Mouse (Mus musculus) lung, embryonic 15.5 days (tissue): Measurements from ENCODE around the gene Asrgl1. TPM values are rescaled to one million over a fixed set of nuclear protein-coding genes. Genes with fewer than 3 reads are reported as not detected.
A peak's percentile ranks its signal among the peaks of the same experiment; 100 is the strongest.

ENCODE experiments used
- ATAC-seq: fragments of 200-750 bp; cut with Nextera tagmentation; 2 replicates; pipeline ENCODE4 v1.8.0; 2017; ENCODE audit warnings: moderate number of reproducible peaks, borderline replicate concordance; ENCODE audit not compliant: low FRiP score, low TSS enrichment; ENCODE audit errors: extremely low read depth
- H3K27ac ChIP-seq: fragments of 300-500 bp; sonication (generic); 2 replicates; pipeline ENCODE4 v1.5.1; 2015; ENCODE audit warnings: moderate library complexity, mild to moderate bottlenecking, inconsistent platforms
- H3K27me3 ChIP-seq: fragments of 300-500 bp; sonication (generic); 2 replicates; pipeline ENCODE4 v1.6.1; 2015; ENCODE audit warnings: inconsistent platforms
- H3K36me3 ChIP-seq: fragments of 300-500 bp; sonication (generic); 2 replicates; pipeline ENCODE4 v1.6.1; 2015; ENCODE audit warnings: inconsistent platforms
- H3K4me1 ChIP-seq: fragments of 300-500 bp; sonication (generic); 2 replicates; pipeline ENCODE4 v1.6.1; 2015; ENCODE audit warnings: inconsistent platforms
- H3K4me2 ChIP-seq: fragments of 300-500 bp; sonication (generic); 2 replicates; pipeline ENCODE4 v1.6.1; 2015; ENCODE audit warnings: inconsistent platforms, mild to moderate bottlenecking, moderate library complexity
- H3K4me3 ChIP-seq: fragments of 300-500 bp; sonication (generic); 2 replicates; pipeline ENCODE4 v1.5.1; 2015; ENCODE audit warnings: mild to moderate bottlenecking, inconsistent platforms
- H3K9ac ChIP-seq: fragments of 300-500 bp; sonication (generic); 2 replicates; pipeline ENCODE4 v1.6.1; 2015; ENCODE audit warnings: inconsistent platforms
- H3K9me3 ChIP-seq: fragments of 300-500 bp; sonication (generic); 2 replicates; pipeline ENCODE4 v1.6.1; 2016; ENCODE audit warnings: inconsistent platforms
- WGBS: fragments of 180-500 bp; shearing (Covaris S2); methylation state at CpG from one replicate; pipeline ENCODE4 v1.1.7; 2015; 5-methylcytosine and 5-hydroxymethylcytosine counted together
- polyA plus RNA-seq: library from polyadenylated mRNA; unstranded; fragments of >200 nt; fragmentation: Nextera tagmentation; extraction: Ambion mirVana; gene quantifications from 2 replicates; pipeline ENCODE4 v1.2.1, GENCODE M21; 2015

Asrgl1 gene
- polyA plus RNA-seq, 1 experiment from 2014 or later: 14.1 TPM

DNA sequence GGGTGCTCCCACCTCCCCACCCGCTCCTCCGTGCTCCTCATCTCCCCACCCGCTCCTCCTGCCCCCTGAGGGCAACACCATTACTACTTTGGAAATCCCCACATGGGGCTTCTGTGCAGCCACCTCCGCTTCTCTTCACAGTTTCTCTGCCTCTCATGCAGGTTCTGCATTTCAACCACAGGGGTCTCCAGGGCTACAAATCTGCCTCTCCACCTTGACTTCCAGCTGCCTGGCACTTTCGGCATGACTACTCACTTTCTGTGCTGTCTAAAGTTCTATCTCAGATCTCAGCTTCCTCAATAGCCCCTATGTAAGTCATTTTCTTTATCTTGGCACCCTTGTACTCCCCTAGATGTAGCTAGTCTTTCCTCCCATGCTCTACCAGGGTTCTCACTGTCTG, 68.1 kb downstream of the Asrgl1 start:
- no peak overlapping the region for H3K27ac ChIP-seq

DNA sequence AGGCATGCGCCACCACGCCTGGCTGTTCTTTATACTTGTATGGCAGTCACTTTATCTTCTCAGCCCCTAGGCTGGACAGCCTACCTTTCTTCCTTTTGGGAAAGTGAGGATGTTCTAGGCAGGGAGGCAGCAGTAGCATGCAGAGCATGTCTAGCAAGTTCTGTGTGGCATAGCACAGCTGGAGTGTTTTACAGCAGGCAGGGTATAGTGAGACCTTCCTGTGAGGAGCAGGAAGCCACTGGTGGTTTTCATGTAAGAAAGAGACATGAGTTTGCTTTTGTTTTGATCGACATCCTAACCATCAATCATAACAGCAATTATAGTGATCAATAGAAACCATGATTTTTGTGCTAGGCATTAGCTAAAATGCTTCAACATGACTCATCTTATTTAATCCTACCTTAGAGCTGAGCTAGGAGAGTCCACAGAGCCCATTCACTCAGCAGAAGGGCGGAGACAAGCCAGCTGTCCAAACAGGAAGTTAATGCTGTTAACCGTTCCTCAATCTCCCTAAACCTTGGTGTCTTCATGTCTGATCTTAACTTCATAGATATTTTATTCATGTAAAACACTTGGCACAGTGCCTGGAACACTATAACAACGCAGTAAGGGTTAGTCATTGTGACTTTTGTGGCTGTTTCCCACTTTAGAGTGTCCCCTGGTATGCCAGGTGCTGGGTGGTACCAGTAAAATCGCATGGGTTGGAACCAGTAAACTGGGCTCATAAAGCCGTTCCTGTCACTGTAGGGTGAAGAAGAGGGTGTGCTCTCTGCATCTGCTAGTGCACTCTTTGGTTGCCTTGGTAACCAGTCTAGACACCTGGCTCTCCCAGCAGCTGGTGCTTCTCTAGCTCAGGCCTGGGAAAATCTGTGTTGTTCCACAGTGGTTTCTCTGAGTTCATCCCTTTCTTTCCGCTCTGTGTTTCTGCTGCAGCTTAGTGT, 69.5 kb downstream of the Asrgl1 start:
- no peak overlapping the region for H3K4me2 ChIP-seq
- no peaks in the 10 kb centered on the region for H3K36me3 ChIP-seq
- H3K4me1 ChIP-seq: peaks cover 32% of the 10 kb centered on the region
- no peaks in the 10 kb centered on the region for H3K27me3 ChIP-seq
- 39% methylated on average over 9 of the region's 9 CpGs for WGBS
- H3K27ac ChIP-seq: 0 out of 2 replicates have a peak overlapping the region, but pooled peaks have one; percentile 20
- no peak for ATAC-seq
- no peak overlapping the region for H3K4me3 ChIP-seq
- no peaks in the 10 kb centered on the region for H3K9me3 ChIP-seq
- no peak overlapping the region for H3K9ac ChIP-seq

More for the DNA sequence above, 68.1 kb downstream of the Asrgl1 start:
- no peaks in the 10 kb centered on the region for H3K36me3 ChIP-seq
- H3K9me3 ChIP-seq: no peaks in the 10 kb centered on the region
- 86% methylated on average over 5 of the region's 5 CpGs for WGBS
- ATAC-seq: no peak
- H3K9ac ChIP-seq: no peak overlapping the region
- H3K4me3 ChIP-seq: no peak overlapping the region
- H3K4me2 ChIP-seq: no peak overlapping the region
- no peaks in the 10 kb centered on the region for H3K27me3 ChIP-seq
- H3K4me1 ChIP-seq: peaks cover 46% of the 10 kb centered on the region

DNA sequence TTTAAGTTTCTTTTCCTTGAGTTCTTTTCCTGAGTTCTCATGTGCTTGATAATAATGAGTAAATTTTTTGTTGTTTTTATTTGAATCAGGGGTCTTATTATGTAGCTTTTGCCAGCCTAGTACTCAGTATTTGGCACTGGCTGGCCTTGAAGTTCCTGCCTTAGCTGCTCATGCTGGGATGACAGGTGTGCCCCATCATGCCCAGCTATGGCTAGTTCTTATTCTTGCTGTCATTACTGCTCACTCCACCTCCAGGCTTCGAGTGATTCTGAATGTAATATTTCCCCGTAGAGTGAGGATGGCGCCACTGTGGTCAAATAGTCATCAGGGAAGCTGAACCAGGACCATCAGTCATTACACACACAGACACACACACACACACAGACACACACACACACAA, 71.6 kb downstream of the Asrgl1 start:
- 66% methylated on average over 3 of the region's 3 CpGs for WGBS
- Histone ChIP-seq H3K9ac (no peak overlapping the region), H3K36me3 (no peaks in the 10 kb centered on the region), H3K4me2 (no peak overlapping the region), H3K27me3 (no peaks in the 10 kb centered on the region), H3K9me3 (no peaks in the 10 kb centered on the region), H3K4me3 (no peak overlapping the region), H3K4me1 (peaks cover 15% of the 10 kb centered on the region), H3K27ac (no peak overlapping the region)
- no peak for ATAC-seq

DNA sequence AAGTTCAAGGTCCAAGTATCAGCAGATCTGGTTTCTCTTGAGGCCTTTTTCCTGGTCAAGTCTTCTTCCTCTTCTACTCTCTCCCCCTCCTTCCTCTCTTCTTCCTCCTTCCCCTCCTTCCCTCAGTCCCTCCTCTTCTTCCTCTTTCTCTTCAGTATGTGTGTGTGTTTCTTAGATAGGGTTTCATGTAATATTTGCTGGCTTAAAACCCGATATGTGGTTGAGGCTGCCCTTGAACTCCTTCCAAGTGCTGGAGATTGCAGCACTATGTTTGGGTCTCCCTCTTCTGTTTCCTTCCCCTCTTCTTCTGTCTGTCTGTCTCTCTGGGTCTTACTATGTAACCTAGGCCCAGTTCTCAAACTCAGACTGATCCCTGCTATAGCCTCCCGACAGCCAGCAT, 72.6 kb downstream of the Asrgl1 start:
- no peaks in the 10 kb centered on the region for H3K27me3 ChIP-seq
- 82% methylated on average over 2 of the region's 2 CpGs for WGBS
- H3K9ac ChIP-seq: no peak overlapping the region
- H3K9me3 ChIP-seq: no peaks in the 10 kb centered on the region
- no peaks in the 10 kb centered on the region for H3K36me3 ChIP-seq
- H3K4me2 ChIP-seq: no peak overlapping the region
- ATAC-seq: no peak
- peaks cover 11% of the 10 kb centered on the region for H3K4me1 ChIP-seq
- no peak overlapping the region for H3K27ac ChIP-seq
- H3K4me3 ChIP-seq: no peak overlapping the region

DNA sequence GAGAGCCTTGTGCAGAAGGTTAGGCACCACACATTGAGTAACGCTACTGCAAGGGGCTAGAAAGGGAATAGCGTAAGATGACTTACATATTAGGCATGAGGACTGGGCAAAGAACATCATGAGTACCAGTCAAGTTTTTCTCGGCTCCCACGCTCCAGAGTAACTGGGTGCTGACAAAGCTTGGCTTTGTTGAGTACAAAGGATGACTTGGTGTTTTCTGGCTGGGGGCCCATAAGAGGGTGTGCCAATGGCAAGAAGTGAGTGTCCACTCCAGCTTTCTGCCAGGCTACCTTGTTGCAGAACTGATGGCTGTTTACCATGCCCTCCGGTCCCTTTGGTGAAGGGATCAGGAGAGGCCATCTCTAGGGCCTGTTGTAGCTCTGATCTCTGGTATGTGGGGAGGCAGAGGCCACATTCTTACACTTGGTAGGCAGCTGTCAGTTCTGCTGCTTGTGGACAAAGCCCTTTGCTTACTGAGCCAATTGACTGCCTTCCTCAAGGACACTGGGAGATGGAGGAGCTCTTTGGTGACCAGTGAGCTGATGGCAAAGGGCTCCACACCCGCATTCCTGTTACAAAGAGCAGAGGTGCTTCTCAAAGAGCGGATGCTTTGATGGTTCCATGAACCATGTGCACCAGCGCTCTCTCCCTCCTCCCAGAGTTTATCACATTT, 74.1 kb downstream of the Asrgl1 start:
- no peaks in the 10 kb centered on the region for H3K27me3 ChIP-seq
- H3K9ac ChIP-seq: no peak overlapping the region
- ATAC-seq: no peak
- H3K4me2 ChIP-seq: no peak overlapping the region
- H3K9me3 ChIP-seq: no peaks in the 10 kb centered on the region
- H3K36me3 ChIP-seq: no peaks in the 10 kb centered on the region
- WGBS: 79% methylated on average over 8 of the region's 8 CpGs
- no peak overlapping the region for H3K27ac ChIP-seq
- peaks cover 9% of the 10 kb centered on the region for H3K4me1 ChIP-seq
- H3K4me3 ChIP-seq: no peak overlapping the region

DNA sequence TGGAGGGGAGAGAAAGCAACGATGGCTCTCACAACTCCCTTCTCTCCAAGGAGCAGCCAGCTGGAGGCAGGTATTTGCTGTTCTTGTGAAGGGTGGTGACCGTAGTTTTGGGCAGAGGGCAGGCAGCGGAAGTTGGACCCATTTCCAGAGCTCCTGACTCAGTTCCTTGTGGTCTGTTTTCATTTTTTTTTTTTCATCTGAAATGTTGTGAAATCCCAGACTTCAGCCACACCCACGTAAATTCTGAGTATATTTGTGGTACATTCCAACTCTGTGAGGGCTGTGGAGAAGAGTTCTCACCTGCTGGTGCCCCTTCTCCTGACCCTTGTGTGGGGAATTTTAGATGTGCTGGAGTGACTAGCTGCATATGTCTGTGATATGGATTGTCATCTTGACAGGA, 75.3 kb downstream of the Asrgl1 start:
- Histone ChIP-seq H3K27me3 (no peaks in the 10 kb centered on the region), H3K9me3 (no peaks in the 10 kb centered on the region), H3K27ac (no peak overlapping the region), H3K36me3 (no peaks in the 10 kb centered on the region), H3K4me3 (no peak overlapping the region), H3K9ac (no peak overlapping the region), H3K4me1 (no peaks in the 10 kb centered on the region), H3K4me2 (no peak overlapping the region)
- 61% methylated on average over 4 of the region's 4 CpGs for WGBS
- no peak for ATAC-seq

Other genes with a start within 250 kb of the Asrgl1 start
- 81.5 and 93.7 TPM in 2 replicates for gene 1810009A15Rik, start 246.8 kb downstream of the Asrgl1 start, polyA plus RNA-seq
- not detected in 2 replicates for gene Gm49416, start 246.7 kb downstream of the Asrgl1 start, polyA plus RNA-seq
- gene Ints5, start 242.6 kb downstream of the Asrgl1 start, polyA plus RNA-seq: 45.8 and 50.1 TPM in 2 replicates
- 122 and 123 TPM in 2 replicates for gene Ganab, start 237.6 kb downstream of the Asrgl1 start, polyA plus RNA-seq
- gene B3gat3, start 215.3 kb downstream of the Asrgl1 start, polyA plus RNA-seq: 43.1 and 46.1 TPM in 2 replicates
- gene Rom1, start 206.3 kb downstream of the Asrgl1 start, polyA plus RNA-seq: 2.7 and 2.8 TPM in 2 replicates
- 30.8 and 35.6 TPM in 2 replicates for gene Eml3, start 206.1 kb downstream of the Asrgl1 start, polyA plus RNA-seq
- gene Mta2, start 193.8 kb downstream of the Asrgl1 start, polyA plus RNA-seq: 165 and 173 TPM in 2 replicates
- gene Tut1, start 181.8 kb downstream of the Asrgl1 start, polyA plus RNA-seq: 28.4 and 29.7 TPM in 2 replicates
- 420 and 427 TPM in 2 replicates for gene Eef1g, start 168.6 kb downstream of the Asrgl1 start, polyA plus RNA-seq
- 24.7 and 25.6 TPM in 2 replicates for gene Ahnak, start 146.4 kb downstream of the Asrgl1 start, polyA plus RNA-seq
- 5.1 and 8.7 TPM in 2 replicates for gene Scgb1a1, start 47.7 kb downstream of the Asrgl1 start, polyA plus RNA-seq